Mouse (Mus musculus): Measurements from ENCODE around the gene Fam126b. TPM values are rescaled to one million over a fixed set of nuclear protein-coding genes. Genes with fewer than 3 reads are reported as not detected.
A peak's percentile ranks its signal among the peaks of the same experiment; 100 is the strongest.
"Not testable (repeated sequence)": the region's sequence is repeated elsewhere in the genome, so short reads cannot be mapped to it uniquely, and the experiment has no call there.

Gene Fam126b
- polyA plus RNA-seq, 1 experiment from 2014 or later: 4.6 TPM

DNA sequence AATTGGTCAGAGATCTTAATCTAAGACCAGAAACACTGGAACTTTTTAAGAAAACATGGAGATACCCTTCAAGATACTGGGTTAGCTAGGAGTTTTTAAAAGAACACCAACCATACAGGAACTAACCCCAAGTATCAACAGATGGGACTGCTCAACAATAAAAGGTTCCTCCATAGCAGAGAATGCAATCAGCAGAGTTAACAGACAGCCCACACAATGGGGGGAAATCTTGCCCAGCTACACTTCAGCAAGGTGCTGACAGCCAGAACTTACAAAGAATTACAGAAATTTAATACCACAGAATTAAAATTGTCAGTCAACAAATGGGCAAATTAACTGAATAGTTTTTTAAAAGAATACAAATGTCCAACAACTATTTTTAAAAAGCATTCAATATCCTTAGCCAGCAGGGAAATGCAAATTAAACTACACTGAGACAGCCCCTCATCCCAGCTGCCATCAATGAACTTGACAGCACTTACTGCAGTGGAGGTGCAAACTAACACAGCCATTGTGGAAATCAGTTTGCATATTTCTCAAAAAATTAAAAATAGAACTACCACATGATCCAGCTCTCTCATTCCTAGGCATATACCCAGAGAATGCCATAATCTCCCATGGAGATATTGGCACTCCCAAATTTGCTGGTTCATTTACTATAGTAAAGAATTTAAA is 17.5 kb downstream of the Fam126b start:
- H3K4me1 ChIP-seq (replicated peaks): no peaks in the 10 kb centered on the region
- no peaks in the 10 kb centered on the region for H3K27me3 ChIP-seq
- H3K9me3 ChIP-seq (replicated peaks): no peaks in the 10 kb centered on the region
- H3K36me3 ChIP-seq: no peaks in the 10 kb centered on the region
- no peak overlapping the region for H3K4me3 ChIP-seq
- H3K9ac ChIP-seq: no peak overlapping the region
- H3K4me2 ChIP-seq: no peak overlapping the region
- no peak overlapping the region for H3K27ac ChIP-seq
- ATAC-seq (replicated peaks; ENCODE audit: insufficient number of reproducible peaks, insufficient read depth, low FRiP score, low read depth): no peak

DNA sequence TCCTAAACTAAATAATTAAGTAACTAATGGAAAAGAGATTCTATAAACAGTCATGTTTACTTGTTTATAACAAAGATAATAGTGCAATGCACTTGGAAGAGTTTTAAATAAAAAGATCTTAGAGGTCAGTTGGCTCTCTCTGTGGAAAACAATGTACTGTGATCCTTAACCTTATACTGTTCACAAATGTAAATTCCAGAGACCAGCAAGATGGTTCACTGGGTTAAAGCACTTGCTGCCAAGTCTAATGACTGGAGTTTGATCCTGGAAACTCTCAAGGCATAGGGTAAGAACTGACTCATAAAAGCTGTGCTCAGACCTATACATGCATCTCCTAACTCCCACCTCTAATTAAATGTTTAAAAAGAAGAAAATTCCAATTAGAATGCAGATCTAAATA is 19.5 kb downstream of the Fam126b start:
- Histone ChIP-seq H3K9me3 (replicated peaks) (no peaks in the 10 kb centered on the region), H3K9ac (no peak overlapping the region), H3K4me1 (replicated peaks) (no peaks in the 10 kb centered on the region), H3K27me3 (no peaks in the 10 kb centered on the region), H3K4me3 (no peak overlapping the region), H3K27ac (no peak overlapping the region), H3K36me3 (0 out of 2 replicates have a peak, but pooled peaks cover 4% of the 10 kb centered on the region), H3K4me2 (no peak overlapping the region)
- no peak for ATAC-seq (replicated peaks; ENCODE audit: insufficient number of reproducible peaks, insufficient read depth, low FRiP score, low read depth)

DNA sequence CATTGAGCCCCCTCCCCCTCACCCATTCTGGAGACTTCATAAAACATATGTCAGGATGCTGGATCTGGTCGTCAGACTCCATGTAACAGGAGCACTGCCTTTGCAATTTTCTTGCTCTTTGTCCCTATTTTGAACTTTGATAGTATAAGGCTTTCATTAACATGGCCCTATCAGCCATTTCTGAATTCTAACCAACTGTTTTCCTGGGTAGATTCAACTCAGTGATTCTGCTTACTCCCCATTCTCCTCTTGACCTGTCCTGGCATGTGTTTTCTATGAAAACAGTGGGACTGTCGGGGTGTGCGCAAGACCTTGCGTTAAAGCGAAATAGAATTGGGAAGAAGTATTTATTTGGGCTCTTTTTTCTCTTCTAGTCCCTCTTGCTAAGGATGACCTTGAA is 21.1 kb downstream of the Fam126b start:
- no peak overlapping the region for H3K4me2 ChIP-seq
- no peaks in the 10 kb centered on the region for H3K27me3 ChIP-seq
- H3K9ac ChIP-seq: no peak overlapping the region
- no peaks in the 10 kb centered on the region for H3K9me3 ChIP-seq (replicated peaks)
- no peak overlapping the region for H3K4me3 ChIP-seq
- 0 out of 2 replicates have a peak, but pooled peaks cover 4% of the 10 kb centered on the region for H3K36me3 ChIP-seq
- no peak for ATAC-seq (replicated peaks; ENCODE audit: insufficient number of reproducible peaks, insufficient read depth, low FRiP score, low read depth)
- H3K4me1 ChIP-seq (replicated peaks): no peaks in the 10 kb centered on the region
- 90% methylated on average over 5 of the region's 5 CpGs for WGBS
- no peak overlapping the region for H3K27ac ChIP-seq

DNA sequence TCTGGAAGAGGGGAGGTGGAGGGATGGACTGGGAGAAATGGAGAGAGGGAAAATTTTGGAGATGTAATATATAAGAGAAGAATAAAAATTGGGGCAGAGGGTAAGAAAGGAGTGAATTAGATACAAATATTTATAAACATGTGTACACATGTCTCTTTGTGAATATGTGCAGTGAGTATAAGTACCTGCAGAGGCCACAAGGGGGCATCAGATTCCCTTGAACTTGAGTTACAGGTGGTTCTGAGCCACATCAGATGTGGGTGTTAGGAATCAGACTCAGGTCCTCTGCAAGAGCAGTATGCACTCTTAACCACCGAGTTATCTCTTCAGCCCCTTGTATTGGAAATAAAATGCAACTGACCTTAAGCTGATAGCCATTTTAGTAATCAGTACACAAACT is 23.7 kb downstream of the Fam126b start:
- Histone ChIP-seq H3K27me3 (no peaks in the 10 kb centered on the region), H3K4me3 (no peak overlapping the region), H3K27ac (no peak overlapping the region), H3K4me1 (replicated peaks) (no peaks in the 10 kb centered on the region), H3K36me3 (0 out of 2 replicates have a peak, but pooled peaks cover 4% of the 10 kb centered on the region), H3K9me3 (replicated peaks) (no peaks in the 10 kb centered on the region), H3K9ac (no peak overlapping the region), H3K4me2 (no peak overlapping the region)
- no peak for ATAC-seq (replicated peaks; ENCODE audit: insufficient number of reproducible peaks, insufficient read depth, low FRiP score, low read depth)
- WGBS: 83% methylated on average over 1 of the region's 1 CpGs

DNA sequence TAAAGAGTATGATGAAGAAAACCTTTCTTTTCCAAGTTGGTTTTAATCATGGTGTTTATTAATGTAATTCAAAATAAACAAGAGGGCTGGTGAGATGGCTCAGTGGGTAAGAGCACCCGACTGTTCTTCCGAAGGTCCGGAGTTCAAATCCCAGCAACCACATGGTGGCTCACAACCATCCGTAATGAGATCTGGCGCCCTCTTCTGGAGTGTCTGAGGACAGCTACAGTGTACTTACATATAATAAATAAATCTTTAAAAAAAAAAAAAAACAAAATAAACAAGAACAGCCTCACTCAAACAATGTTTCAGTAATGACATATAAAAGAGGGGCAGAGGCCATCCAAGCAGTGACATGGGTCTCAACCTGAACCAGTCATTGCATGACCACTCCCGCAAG is 25.8 kb downstream of the Fam126b start:
- H3K4me1 ChIP-seq (replicated peaks); H3K4me2 ChIP-seq; H3K4me3 ChIP-seq; H3K9ac ChIP-seq; H3K27ac ChIP-seq; H3K9me3 ChIP-seq (replicated peaks); ATAC-seq (replicated peaks; ENCODE audit: insufficient number of reproducible peaks, insufficient read depth, low FRiP score, low read depth); H3K36me3 ChIP-seq; H3K27me3 ChIP-seq: not testable (repeated sequence)
- 89% methylated on average over 6 of the region's 6 CpGs for WGBS

DNA sequence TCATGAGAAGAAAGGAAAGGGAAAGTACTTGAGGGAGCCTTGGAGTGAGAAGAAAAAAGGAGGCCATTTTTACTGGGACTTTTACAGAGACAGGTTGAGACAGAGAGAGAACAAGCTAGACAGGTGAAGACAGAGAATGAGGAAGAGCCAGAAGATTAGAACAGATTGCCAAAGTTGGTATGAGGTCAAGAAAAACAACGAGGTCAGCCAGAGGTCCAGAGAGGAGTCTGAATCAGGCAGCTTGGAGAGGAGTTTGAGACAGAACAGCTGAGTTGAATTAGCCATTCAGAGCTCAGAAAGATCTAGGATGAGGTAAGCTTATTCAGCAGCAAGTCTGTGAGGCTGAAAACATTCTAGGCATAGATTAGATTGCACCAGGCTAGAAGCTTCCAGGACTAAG is 44.7 kb downstream of the Fam126b start:
- Histone ChIP-seq H3K27me3 (no peaks in the 10 kb centered on the region), H3K36me3 (peaks cover 45% of the 10 kb centered on the region), H3K9ac (no peak overlapping the region), H3K27ac (no peak overlapping the region), H3K4me3 (no peak overlapping the region), H3K9me3 (replicated peaks) (no peaks in the 10 kb centered on the region), H3K4me1 (replicated peaks) (no peaks in the 10 kb centered on the region), H3K4me2 (no peak overlapping the region)
- ATAC-seq (replicated peaks; ENCODE audit: insufficient number of reproducible peaks, insufficient read depth, low FRiP score, low read depth): no peak
- 77% methylated on average over 1 of the region's 1 CpGs for WGBS

DNA sequence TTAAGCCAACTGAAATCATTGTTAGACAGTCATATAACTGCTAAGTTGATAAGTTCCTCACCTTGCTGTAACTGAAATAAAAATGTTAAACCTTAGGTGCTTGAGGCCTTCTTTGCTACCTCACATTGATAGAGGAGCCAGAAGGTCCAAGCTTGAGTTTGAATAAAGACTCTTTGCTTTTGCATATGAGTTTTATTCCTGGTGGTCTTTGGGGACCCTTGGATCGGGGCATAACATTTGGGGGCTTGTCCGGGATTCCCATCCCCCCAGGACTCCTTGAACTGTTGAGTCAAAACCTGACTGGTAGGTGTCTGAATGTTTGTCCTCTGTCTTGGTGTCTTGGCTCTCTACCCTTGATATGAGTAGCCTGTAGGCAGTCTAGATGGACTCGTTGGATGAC is 78.9 kb downstream of the Fam126b start:
- peaks cover 18% of the 10 kb centered on the region for H3K36me3 ChIP-seq
- 96% methylated on average over 3 of the region's 3 CpGs for WGBS
- H3K4me2 ChIP-seq: no peak overlapping the region
- H3K27me3 ChIP-seq: no peaks in the 10 kb centered on the region
- ATAC-seq (replicated peaks; ENCODE audit: insufficient number of reproducible peaks, insufficient read depth, low FRiP score, low read depth): no peak
- peaks cover 14% of the 10 kb centered on the region for H3K4me1 ChIP-seq (replicated peaks)
- no peak overlapping the region for H3K4me3 ChIP-seq
- H3K27ac ChIP-seq: no peak overlapping the region
- H3K9me3 ChIP-seq (replicated peaks): peaks cover 23% of the 10 kb centered on the region
- no peak overlapping the region for H3K9ac ChIP-seq

DNA sequence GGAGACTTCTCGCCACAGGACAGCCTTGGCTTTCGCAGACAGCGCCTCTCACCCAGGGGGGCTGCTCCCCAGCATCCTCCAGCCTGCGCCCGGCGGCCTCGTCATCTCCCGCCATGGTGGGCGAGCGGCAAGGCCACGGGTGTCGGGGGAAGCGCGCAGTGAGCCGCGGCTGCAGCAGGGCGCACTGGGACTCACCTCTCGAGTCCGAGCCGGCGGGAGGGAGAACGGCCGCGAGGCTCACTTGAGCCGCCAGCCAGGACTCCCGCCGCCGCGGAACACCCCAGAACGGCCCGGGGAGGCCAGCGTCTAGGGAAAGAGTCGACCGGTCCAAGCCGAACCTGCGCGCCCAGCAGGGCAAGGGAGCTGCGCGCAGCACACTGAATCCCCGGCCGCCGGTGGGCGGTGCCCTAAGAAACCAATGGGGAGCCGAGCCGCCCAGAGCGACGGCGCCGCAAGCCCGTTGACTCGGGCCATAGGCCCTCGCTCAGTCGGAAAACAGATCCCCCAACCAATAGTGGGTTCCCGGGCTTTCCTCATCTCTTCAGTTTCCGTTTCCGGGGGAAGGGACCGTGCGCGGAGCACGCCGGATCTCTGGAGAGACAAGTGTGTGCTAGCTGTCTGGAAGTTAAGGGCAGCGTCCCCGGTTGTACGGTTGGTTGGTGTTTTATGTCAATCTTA is 81.4 kb downstream of the Fam126b start, which contains the start of gene Orc2:
Gene Orc2 (minus strand): TSS at position 533 of the 678 bp plus-strand sequence.
- Histone ChIP-seq H3K27ac (peak within 1 kb of the TSS; percentile 90), H3K27me3 (no peaks in the 10 kb centered on the region), H3K9me3 (replicated peaks) (peaks cover 23% of the 10 kb centered on the region), H3K4me1 (replicated peaks) (peaks cover 14% of the 10 kb centered on the region), H3K9ac (peak within 1 kb of the TSS; percentile 94), H3K4me3 (peak within 1 kb of the TSS; percentile 98), H3K36me3 (peaks cover 27% of the 10 kb centered on the region), H3K4me2 (peak within 1 kb of the TSS; percentile 88)
- WGBS: under 1% methylated on average over 64 of the region's 64 CpGs
- ATAC-seq (replicated peaks; ENCODE audit: insufficient number of reproducible peaks, insufficient read depth, low FRiP score, low read depth): peak; percentile 99

DNA sequence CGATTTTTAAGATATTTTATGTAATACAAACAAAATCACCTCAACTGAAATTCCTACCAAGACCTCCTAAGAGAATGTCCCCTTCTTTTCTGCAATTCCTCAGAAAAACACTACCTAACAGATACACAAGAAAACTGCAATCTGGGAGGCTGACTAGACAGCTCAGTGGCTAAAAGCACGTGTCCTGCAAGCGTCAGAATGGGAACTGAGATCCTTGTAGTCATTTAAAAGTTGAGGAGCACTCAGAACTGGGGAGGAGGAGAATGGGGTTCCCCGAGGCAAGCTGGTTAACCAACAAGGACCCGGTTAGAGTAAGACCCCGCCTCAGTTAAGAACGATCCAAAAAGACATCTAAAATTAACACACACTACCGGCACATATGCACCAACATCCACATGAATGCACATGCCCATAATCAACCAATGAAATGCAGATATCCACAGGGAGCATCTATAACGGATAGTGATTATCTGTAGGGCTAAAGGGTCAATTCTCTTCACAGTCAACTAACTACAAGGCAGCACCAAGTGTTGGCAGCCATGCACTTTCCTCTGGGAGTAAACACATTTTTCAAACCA is 82.2 kb downstream of the Fam126b start:
- 22% methylated on average over 9 of the region's 9 CpGs for WGBS
- Histone ChIP-seq H3K4me2 (peak overlapping the region; percentile 88), H3K36me3 (peaks cover 35% of the 10 kb centered on the region), H3K9me3 (replicated peaks) (peaks cover 23% of the 10 kb centered on the region), H3K4me3 (peak overlapping the region; percentile 98), H3K27ac (peak overlapping the region; percentile 90; the same call in 1 of the 2 replicates), H3K4me1 (replicated peaks) (peaks cover 14% of the 10 kb centered on the region), H3K27me3 (no peaks in the 10 kb centered on the region), H3K9ac (peak overlapping the region; percentile 94)
- no peak for ATAC-seq (replicated peaks; ENCODE audit: insufficient number of reproducible peaks, insufficient read depth, low FRiP score, low read depth)

DNA sequence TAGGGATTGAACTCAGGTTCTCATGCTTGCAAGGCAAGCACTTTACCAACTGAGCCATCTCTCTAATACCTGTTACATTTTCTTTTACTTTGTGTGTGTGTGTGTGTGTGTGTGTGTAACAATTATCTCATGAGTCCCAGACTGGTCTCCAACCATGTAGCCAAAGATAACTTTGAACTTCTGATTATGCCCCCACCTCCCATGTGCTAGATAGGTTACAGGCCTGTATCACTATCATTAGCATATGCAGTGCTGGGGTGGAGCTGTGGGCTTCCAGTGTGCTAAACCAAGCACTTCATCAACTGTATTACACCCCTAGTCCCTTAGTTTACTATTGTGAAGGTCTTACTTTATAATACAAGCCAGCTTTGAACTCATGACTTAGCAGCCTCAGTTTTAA is 83.0 kb downstream of the Fam126b start:
- Histone ChIP-seq H3K36me3 (peaks cover 39% of the 10 kb centered on the region), H3K9me3 (replicated peaks) (peaks cover 21% of the 10 kb centered on the region), H3K27ac (no peak overlapping the region), H3K9ac (no peak overlapping the region), H3K4me2 (no peak overlapping the region), H3K27me3 (no peaks in the 10 kb centered on the region), H3K4me1 (replicated peaks) (peaks cover 14% of the 10 kb centered on the region), H3K4me3 (peak overlapping the region; percentile 98; the same call in 1 of the 2 replicates)
- no peak for ATAC-seq (replicated peaks; ENCODE audit: insufficient number of reproducible peaks, insufficient read depth, low FRiP score, low read depth)

DNA sequence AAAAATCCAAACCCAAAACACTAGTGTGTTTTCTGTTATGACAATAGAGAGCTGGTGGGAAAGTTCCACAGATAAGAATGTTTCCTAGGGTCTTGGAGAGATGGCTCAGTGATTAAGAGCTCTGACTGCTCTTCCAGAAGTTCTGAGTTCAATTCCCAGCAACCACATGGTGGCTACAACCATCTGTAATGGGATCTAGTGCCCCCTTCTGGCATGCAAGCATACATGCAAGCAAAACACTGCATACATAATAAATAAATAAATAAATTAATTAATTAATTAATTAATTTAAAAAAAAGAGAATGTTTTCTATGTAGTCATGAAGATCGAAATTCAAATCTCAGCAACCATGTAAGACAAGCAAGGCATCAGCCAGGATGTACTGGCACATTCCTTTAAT is 87.4 kb downstream of the Fam126b start:
- Histone ChIP-seq H3K27ac (no peak overlapping the region), H3K9ac (no peak overlapping the region), H3K4me2 (no peak overlapping the region), H3K27me3 (no peaks in the 10 kb centered on the region), H3K4me1 (replicated peaks) (peaks cover 10% of the 10 kb centered on the region), H3K36me3 (peaks cover 50% of the 10 kb centered on the region), H3K9me3 (replicated peaks) (no peaks in the 10 kb centered on the region), H3K4me3 (no peak overlapping the region)
- WGBS: 95% methylated on average over 1 of the region's 1 CpGs
- ATAC-seq (replicated peaks; ENCODE audit: insufficient number of reproducible peaks, insufficient read depth, low FRiP score, low read depth): no peak

Data from heart, embryonic 15.5 days (tissue).